Mouse (Mus musculus): ENCODE results near the gene Agpat4. TPM values are rescaled to one million over a fixed set of nuclear protein-coding genes. Genes with fewer than 3 reads are reported as not detected.
A peak's percentile ranks its signal among the peaks of the same experiment; 100 is the strongest.

Gene Agpat4
- polyA plus RNA-seq, 1 experiment from 2014 or later: 38.8 TPM

GRCm38 (mm10) chr17:12179766-12180165, 61.3 kb downstream of the Agpat4 start:
- Histone ChIP-seq H3K9me3 (peaks cover 11% of the 10 kb centered on the region), H3K9ac (no peak overlapping the region), H3K4me2 (replicated peaks) (no peak overlapping the region), H3K4me3 (no peak overlapping the region), H3K27me3 (no peaks in the 10 kb centered on the region), H3K27ac (no peak overlapping the region), H3K4me1 (peaks cover 16% of the 10 kb centered on the region), H3K36me3 (peaks cover 24% of the 10 kb centered on the region)
- WGBS: 72% methylated on average over 2 of the region's 2 CpGs
- ATAC-seq (ENCODE audit: low FRiP score, low read depth): no peak

GRCm38 (mm10) chr17:12182702-12183485, 64.4 kb downstream of the Agpat4 start:
- peaks cover 4% of the 10 kb centered on the region; the same call in 1 of the 2 replicates for H3K36me3 ChIP-seq
- H3K4me1 ChIP-seq: peaks cover 23% of the 10 kb centered on the region
- no peak for ATAC-seq (ENCODE audit: low FRiP score, low read depth)
- H3K4me2 ChIP-seq (replicated peaks): no peak overlapping the region
- no peak overlapping the region for H3K27ac ChIP-seq
- H3K27me3 ChIP-seq: no peaks in the 10 kb centered on the region
- WGBS: 73% methylated on average over 5 of the region's 5 CpGs
- H3K4me3 ChIP-seq: no peak overlapping the region
- no peaks in the 10 kb centered on the region for H3K9me3 ChIP-seq
- no peak overlapping the region for H3K9ac ChIP-seq

DNA sequence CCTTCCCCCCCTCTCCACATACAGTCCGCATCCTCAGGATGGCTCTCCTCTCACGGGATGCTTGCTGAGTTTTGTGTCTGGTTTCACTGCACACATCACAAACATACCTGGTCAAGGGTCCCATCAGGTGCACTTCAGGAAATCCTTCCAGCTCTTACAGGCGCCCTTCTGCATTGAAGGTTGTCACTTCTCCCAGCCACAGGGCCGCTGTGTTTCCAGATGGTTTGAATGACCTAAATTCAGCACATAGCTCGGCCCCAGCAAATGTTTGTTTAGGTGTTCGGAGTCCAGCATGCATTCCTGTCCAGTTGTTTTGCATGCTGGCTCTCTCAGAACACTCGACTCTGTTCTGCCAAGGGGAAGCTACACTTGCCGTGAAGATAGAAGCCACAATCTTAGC, 65.8 kb downstream of the Agpat4 start:
- WGBS: 77% methylated on average over 8 of the region's 8 CpGs
- H3K4me1 ChIP-seq: peaks cover 18% of the 10 kb centered on the region; the same call in 1 of the 2 replicates
- no peak for ATAC-seq (ENCODE audit: low FRiP score, low read depth)
- H3K9ac ChIP-seq: no peak overlapping the region
- H3K27ac ChIP-seq: no peak overlapping the region
- H3K36me3 ChIP-seq: peaks cover 3% of the 10 kb centered on the region; the same call in 1 of the 2 replicates
- H3K4me2 ChIP-seq (replicated peaks): no peak overlapping the region
- H3K4me3 ChIP-seq: no peak overlapping the region
- H3K27me3 ChIP-seq: no peaks in the 10 kb centered on the region
- no peaks in the 10 kb centered on the region for H3K9me3 ChIP-seq

- no peak for ATAC-seq (ENCODE audit: low FRiP score, low read depth)
- Histone ChIP-seq H3K9me3 (no peaks in the 10 kb centered on the region), H3K9ac (no peak overlapping the region), H3K4me1 (peaks cover 10% of the 10 kb centered on the region; the same call in 1 of the 2 replicates), H3K4me3 (no peak overlapping the region), H3K4me2 (replicated peaks) (no peak overlapping the region), H3K27me3 (no peaks in the 10 kb centered on the region), H3K36me3 (peaks cover 9% of the 10 kb centered on the region), H3K27ac (no peak overlapping the region)
- 88% methylated on average over 4 of the region's 4 CpGs for WGBS
Measured at GRCm38 (mm10) chr17:12185855-12186254, 67.4 kb downstream of the Agpat4 start.

DNA sequence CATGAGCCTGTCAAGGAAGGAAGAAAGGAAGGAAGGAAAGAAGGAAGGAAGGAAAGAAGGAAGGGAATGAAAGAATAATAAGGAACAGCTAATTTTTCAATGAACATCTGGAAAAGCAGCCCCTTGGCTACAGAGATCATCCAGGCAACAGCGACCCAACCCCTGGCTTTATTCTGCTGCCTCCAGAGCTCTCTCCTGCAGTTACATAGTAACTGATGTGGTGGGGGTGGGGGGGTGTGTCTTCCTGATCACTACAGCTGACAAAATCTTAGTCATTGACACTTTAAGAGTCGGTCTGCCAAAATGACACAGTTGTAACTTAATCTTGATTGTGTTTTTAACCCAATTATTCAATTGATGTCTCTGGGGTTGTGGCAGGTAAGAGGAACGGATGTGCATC, 67.8 kb downstream of the Agpat4 start:
- H3K9ac ChIP-seq: no peak overlapping the region
- no peaks in the 10 kb centered on the region for H3K9me3 ChIP-seq
- peaks cover 10% of the 10 kb centered on the region; the same call in 1 of the 2 replicates for H3K4me1 ChIP-seq
- WGBS: 82% methylated on average over 3 of the region's 3 CpGs
- no peak overlapping the region for H3K4me3 ChIP-seq
- no peak overlapping the region for H3K27ac ChIP-seq
- peaks cover 13% of the 10 kb centered on the region for H3K36me3 ChIP-seq
- ATAC-seq (ENCODE audit: low FRiP score, low read depth): no peak
- no peak overlapping the region for H3K4me2 ChIP-seq (replicated peaks)
- H3K27me3 ChIP-seq: no peaks in the 10 kb centered on the region

- no peak for ATAC-seq (ENCODE audit: low FRiP score, low read depth)
- 79% methylated on average over 1 of the region's 1 CpGs for WGBS
Measured at GRCm38 (mm10) chr17:12187782-12188181, 69.3 kb downstream of the Agpat4 start.

DNA sequence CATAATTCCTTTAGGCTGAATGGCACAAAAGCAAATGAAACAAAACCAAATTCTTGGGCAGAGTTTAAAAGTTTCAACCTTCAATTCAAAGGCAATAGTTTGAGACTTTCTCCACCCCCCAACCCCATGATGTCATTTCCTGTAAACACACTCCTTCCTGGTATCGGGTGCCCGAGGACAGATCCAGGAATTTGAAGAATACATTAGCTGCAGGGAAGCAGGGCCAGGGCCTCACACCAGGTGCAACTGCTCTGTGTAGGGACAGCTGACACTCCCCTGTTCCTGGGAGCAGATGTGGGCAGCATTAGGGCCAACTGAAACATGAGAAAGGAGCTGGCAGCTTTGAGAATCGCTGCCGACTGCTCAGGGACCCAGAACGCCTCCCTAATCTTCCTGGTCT, 76.6 kb downstream of the Agpat4 start:
- Histone ChIP-seq H3K9ac (peak overlapping the region; percentile 53), H3K36me3 (peaks cover 28% of the 10 kb centered on the region), H3K27me3 (no peaks in the 10 kb centered on the region), H3K9me3 (no peaks in the 10 kb centered on the region), H3K27ac (peak overlapping the region; percentile 64), H3K4me2 (replicated peaks) (peak overlapping the region; percentile 9; the same call in 1 of the 2 replicates), H3K4me3 (no peak overlapping the region), H3K4me1 (peaks cover 22% of the 10 kb centered on the region)
- peak; percentile 86 for ATAC-seq (ENCODE audit: low FRiP score, low read depth)
- 11% methylated on average over 5 of the region's 5 CpGs for WGBS

More at GRCm38 (mm10) chr17:12187782-12188181, 69.3 kb downstream of the Agpat4 start:
- Histone ChIP-seq H3K27me3 (no peaks in the 10 kb centered on the region), H3K4me1 (peaks cover 10% of the 10 kb centered on the region; the same call in 1 of the 2 replicates), H3K9ac (no peak overlapping the region), H3K27ac (no peak overlapping the region), H3K4me3 (no peak overlapping the region), H3K36me3 (peaks cover 13% of the 10 kb centered on the region), H3K4me2 (replicated peaks) (no peak overlapping the region), H3K9me3 (no peaks in the 10 kb centered on the region)

DNA sequence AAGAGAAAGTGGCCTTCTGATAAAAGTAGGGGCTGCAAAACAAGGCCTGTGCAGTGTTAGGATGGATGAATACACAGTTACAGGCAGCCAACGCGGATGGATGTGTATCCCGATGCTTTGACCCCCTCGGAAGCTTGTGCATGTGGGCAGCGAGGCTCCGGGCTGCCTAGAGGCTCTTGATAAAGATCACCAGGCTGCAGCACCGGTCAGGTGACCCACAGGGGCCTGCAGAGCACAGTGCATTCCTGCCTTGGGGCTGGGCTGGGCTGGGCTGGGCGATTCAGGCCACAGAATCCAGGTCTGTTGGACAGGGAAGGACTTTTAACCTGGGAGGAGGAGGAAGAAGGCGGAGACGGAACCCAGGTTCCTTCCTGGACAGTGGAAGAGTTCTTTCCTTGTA, 77.1 kb downstream of the Agpat4 start:
- Histone ChIP-seq H3K4me2 (replicated peaks) (0 out of 2 replicates have a peak overlapping the region, but pooled peaks have one; percentile 9), H3K36me3 (peaks cover 28% of the 10 kb centered on the region), H3K9me3 (no peaks in the 10 kb centered on the region), H3K9ac (peak overlapping the region; percentile 53), H3K27me3 (no peaks in the 10 kb centered on the region), H3K27ac (peak overlapping the region; percentile 64), H3K4me1 (peaks cover 23% of the 10 kb centered on the region), H3K4me3 (no peak overlapping the region)
- 44% methylated on average over 10 of the region's 10 CpGs for WGBS
- ATAC-seq (ENCODE audit: low FRiP score, low read depth): 0 out of 2 replicates have a peak, but pooled peaks have one; percentile 60

- Histone ChIP-seq H3K4me1 (peaks cover 40% of the 10 kb centered on the region), H3K9me3 (no peaks in the 10 kb centered on the region), H3K36me3 (peaks cover 22% of the 10 kb centered on the region), H3K4me2 (replicated peaks) (no peak overlapping the region), H3K27ac (no peak overlapping the region), H3K4me3 (no peak overlapping the region), H3K9ac (no peak overlapping the region), H3K27me3 (no peaks in the 10 kb centered on the region)
- WGBS: 63% methylated on average over 4 of the region's 4 CpGs
- ATAC-seq (ENCODE audit: low FRiP score, low read depth): no peak
Measured at GRCm38 (mm10) chr17:12199933-12200332, 81.4 kb downstream of the Agpat4 start.

DNA sequence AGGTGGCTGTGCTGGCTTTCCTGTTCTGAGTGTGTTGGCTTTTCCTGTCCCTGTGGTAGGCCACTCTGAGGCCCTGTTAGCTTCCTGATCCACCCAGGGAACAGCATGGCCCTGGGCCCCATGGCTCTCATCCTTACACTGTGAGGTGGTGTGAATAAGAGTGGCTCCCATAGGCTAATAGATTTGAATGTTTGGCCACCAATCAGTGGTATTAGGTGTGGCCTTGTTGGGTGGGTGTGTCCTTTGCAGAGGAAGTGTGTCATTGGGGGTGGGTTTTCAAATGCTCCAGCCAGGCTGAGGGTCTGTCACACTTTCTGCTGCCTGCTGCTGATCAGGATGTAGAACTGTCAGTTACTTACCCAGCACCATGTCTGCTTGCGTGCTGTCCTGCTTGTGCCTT, 82.6 kb downstream of the Agpat4 start:
- no peak for ATAC-seq (ENCODE audit: low FRiP score, low read depth)
- H3K4me1 ChIP-seq: peaks cover 40% of the 10 kb centered on the region

DNA sequence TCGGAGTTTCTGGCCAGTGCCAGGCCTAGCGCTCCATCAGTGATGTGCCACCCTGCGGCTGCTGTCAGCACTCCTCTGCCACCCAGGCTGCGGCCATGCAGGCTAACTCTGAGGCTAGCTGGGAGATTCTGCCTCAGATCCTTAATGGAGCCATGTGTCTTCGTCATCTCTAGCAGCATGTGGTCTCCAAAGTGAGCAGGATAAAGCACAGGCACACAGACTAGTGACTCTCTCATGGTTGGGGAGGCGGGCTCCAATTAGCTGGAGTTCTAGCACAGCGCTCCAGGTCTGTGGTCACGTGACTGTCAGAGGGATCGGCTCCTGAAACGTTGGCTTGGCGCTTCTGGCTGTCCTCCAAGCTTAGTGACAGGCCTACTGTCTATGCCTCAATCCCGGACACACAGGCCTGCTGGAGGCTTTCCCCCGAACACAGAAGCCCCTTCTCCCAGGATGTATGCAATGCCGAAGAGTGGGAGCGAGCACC, 85.0 kb downstream of the Agpat4 start:
- ATAC-seq (ENCODE audit: low FRiP score, low read depth): no peak
- Histone ChIP-seq H3K27me3 (no peaks in the 10 kb centered on the region), H3K27ac (no peak overlapping the region; the same call in 1 of the 2 replicates), H3K4me2 (replicated peaks) (no peak overlapping the region), H3K4me3 (no peak overlapping the region), H3K9me3 (no peaks in the 10 kb centered on the region), H3K4me1 (peaks cover 60% of the 10 kb centered on the region), H3K9ac (no peak overlapping the region), H3K36me3 (peaks cover 12% of the 10 kb centered on the region; the same call in 1 of the 2 replicates)
- WGBS: 55% methylated on average over 15 of the region's 15 CpGs

More for the DNA sequence above, 82.6 kb downstream of the Agpat4 start:
- Histone ChIP-seq H3K36me3 (peaks cover 22% of the 10 kb centered on the region), H3K9me3 (no peaks in the 10 kb centered on the region), H3K4me2 (replicated peaks) (no peak overlapping the region), H3K27me3 (no peaks in the 10 kb centered on the region), H3K9ac (no peak overlapping the region), H3K4me3 (no peak overlapping the region), H3K27ac (no peak overlapping the region)
- WGBS: 94% methylated on average over 1 of the region's 1 CpGs

GRCm38 (mm10) chr17:12204246-12204645, 85.7 kb downstream of the Agpat4 start:
- 66% methylated on average over 3 of the region's 3 CpGs for WGBS
- no peak overlapping the region for H3K4me2 ChIP-seq (replicated peaks)
- 0 out of 2 replicates have a peak, but pooled peaks cover 7% of the 10 kb centered on the region for H3K36me3 ChIP-seq
- H3K27me3 ChIP-seq: no peaks in the 10 kb centered on the region
- no peak for ATAC-seq (ENCODE audit: low FRiP score, low read depth)
- no peak overlapping the region for H3K27ac ChIP-seq
- H3K9ac ChIP-seq: no peak overlapping the region
- no peak overlapping the region for H3K4me3 ChIP-seq
- H3K4me1 ChIP-seq: peaks cover 60% of the 10 kb centered on the region
- H3K9me3 ChIP-seq: no peaks in the 10 kb centered on the region
